Mouse (Mus musculus): ENCODE measurements around the gene Astn2.

Gene Astn2

DNA sequence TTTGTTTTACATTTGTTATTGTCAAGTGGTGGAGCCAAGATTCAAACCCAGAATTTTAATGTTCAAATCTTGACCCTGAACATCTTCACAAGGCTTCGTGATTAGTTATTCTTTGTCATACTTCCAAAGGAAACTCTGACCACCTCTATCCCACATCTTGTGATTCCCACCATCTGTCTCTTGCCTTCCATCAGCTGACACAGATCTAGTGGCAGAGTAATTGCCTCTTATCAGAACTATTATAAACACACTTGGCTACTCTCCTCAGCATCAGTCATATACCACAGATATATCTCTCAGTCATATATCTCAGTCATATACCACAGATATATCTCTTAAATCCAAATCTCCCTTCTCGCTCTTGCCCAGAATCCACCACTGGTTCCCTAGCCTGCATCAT lies 983.1 kb downstream of the Astn2 start:
- no peak for DNase-seq (ENCODE audit: low read depth, low spot score)

DNA sequence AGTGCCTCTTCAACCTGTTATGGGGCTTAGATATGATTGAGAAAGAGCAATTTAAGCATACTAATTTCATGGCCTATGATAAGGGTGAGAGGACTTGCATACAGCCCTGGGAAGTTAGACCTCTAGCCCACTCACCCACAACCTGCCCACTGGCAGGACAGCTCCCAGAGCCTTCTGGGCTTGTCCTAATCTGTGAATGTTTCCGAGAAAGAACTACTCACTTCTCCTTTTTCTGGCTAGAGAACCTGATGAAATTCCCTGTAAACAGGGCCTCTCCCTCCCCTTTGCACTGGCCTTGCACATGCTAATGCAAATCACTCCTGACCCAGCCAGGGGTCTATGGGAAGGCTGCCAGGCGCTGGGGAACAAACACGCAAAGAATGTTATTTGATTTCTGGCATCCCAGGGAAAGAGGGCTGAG lies 983.9 kb downstream of the Astn2 start:
- no peak for DNase-seq (ENCODE audit: low read depth, low spot score)

DNA sequence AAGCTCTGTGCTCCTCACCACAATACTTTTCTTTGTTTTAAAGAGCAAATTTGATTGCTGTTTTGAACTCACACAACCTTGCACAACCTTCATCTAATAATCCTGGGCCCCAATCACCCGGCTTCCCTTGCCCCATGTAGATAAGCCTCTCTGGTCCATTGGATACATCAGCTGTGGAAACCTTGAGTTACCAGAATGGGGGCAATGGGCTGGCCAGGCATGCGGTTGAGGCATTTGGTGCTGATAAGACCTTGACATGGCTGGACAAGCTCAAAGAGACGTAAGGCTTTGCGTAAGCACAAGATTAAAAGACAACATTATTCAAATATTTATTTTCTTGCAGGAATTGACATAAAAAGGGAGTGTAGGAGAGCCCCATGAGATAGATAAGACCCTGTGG lies 988.9 kb downstream of the Astn2 start:
- DNase-seq (ENCODE audit: low read depth, low spot score) = no peak

DNA sequence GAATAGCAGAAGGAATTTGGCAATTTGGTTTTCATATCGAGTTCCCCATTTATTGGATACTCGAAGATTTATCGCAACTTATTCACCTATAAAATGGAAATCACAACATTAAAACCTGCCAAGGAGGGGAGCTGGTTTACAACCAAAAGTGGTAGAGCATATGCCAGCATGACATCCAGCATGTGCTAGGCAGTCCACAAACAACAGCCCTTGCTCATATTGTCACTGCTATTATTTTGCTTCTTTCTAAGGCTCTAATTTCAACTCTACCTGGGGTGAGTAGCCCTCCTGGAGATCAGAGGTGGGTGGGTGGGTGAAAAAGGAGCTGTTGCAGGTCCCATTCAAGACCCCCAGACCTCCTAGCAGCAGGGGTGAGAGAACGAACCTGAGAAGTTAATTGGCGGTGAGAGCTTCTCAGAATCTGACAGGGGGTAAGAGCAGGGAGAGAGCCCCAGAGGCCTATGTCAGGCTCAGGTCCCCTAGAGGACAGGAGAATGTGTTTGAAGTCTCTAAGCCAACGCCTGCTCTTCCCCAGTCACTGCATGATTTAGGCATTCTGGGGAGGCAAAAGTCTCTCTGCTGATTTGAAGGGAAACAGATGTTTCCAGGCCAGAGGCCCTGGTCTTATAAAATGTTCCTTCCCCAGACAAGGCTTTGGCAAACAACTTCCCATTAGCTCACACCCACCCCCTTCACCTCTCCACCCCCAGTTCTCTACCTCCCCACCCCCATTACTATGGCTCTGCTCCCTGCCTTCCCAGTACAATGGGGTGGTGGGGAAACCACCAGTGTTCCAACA lies 1001.4 kb downstream of the Astn2 start:
- no peak for DNase-seq (ENCODE audit: low read depth, low spot score)

DNA sequence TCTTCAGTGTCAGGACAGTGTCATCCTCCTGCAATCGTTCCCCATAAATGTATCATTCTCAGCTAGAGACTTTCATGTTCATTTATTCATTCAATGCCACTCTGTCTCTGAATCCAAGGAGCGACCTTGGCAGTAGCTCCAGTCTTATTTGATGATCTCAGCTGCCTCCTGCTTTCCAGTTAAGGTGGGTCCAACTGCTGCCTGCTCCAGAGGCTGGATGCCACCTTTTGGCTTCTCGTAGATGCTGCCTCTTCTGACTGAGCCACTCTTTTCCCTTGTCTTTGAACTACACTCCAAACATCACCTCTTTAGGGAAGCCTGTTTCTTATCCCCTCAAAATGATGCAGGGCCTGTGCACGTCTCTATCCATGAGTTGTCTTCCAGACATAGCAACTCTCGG lies 1002.1 kb downstream of the Astn2 start:
- DNase-seq (ENCODE audit: low read depth, low spot score) = no peak

DNA sequence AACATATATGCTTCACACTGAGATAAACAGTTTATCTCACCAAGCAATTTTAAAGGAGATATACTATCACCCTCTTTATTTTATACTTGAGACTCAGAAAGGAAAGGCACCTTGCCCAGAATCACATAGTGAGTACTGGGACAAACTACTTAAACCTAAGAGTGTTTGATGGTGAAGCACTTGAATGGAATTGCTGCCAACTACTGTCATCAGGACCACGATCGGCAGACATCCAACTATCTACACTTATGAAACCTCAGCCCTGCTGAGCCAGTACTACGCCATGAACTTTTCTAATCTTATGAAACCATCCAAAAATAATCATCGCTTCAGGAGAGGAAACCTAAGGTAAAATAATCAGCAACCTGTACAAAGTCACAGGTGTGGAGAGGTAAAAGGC lies 1005.0 kb downstream of the Astn2 start:
- no peak for DNase-seq (ENCODE audit: low read depth, low spot score)

DNA sequence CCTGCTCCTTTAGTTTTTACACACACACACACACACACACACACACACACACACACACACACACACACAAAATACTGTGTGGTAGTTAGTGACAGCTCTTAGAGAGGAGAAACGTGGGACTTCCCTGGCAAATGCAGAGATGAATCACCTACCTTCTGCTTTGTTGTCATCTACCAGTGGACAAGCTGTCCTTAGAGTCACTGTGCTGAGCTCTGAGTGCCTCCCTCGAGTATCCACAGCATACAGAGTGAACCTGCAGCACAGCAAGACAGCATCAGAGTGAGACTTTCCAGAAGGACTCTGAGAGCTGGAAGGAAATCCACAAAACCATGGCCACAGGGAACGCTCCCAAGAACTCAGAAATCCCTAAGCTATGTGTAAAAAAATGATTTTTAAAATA lies 1007.6 kb downstream of the Astn2 start:
- no peak for DNase-seq (ENCODE audit: low read depth, low spot score)

DNA sequence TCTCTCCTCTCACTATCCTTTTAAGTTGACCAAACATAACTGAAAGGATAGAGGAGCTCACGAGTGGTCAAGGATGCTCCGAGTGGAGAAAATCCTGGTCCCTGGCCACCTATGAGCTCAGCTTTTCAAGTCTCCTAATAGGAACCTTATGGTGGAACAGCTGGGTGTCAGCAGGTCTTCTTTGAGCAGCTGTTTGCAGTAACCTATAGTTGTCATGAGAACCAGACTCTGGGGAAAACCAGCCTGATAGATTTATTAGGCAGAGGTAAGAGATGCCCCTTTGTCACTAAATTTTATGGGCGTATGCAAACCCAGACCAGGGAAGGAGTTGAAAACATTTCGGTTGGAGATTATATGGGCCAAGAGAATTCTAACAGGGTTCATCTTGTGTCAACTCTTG lies 1013.4 kb downstream of the Astn2 start:
- DNase-seq (ENCODE audit: low read depth, low spot score) = no peak

DNA sequence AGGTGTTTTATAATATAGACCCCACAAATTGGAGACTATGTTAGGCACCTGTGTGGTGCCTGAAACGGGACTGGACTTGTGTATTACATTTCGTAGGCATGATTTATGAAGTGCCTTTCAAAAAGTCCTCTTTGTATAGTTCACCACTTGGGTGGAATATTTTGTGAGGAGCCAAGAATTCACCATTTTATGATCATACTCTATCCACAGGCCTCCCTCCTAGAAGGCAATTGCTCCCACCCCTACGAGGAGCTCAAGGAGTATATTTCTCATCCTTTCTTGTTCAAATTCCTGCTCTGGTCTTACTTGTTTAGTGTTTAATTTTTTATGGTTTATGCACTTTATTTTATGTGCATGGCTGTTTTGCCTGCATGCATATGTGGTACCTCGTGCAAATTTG lies 1021.3 kb downstream of the Astn2 start:
- no peak for DNase-seq (ENCODE audit: low read depth, low spot score)

DNA sequence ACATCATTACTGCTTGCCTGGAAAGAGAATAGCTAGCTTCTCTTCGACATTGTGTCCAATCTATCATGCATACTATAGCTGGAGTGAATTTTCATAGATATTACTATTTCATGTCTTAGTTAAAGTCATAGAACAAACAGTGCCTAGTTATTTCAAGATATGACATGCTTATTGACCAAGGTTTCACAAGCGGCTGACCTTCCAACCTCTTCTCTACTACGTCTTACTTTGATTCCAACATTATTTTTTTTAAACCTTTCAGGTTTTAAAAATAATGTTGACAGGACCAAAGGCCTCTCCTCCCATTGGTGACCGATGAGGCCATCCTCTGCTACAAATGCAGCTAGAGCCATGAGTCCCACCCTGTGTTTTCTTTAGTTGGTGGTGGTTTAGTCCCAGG lies 1025.0 kb downstream of the Astn2 start:
- DNase-seq (ENCODE audit: low read depth, low spot score) = no peak

DNA sequence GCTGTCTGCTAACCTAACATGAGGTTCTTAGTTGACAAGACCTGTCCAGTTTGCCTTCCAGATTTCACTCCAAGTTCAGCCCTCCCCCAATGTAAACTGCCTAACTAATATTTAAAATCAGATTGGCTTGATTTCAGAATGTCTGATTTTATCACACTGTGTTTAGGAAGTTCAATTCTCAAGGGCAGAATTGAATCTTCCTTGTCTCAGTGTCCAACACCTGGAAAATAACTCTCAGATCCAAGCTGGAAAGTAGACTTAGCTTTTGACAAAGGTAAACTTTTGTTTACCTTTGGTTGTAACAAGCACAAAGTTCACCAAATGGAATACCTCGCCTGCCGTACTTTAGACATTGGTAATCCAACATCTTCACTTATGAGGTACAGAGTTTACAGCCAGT lies 1027.8 kb downstream of the Astn2 start:
- no peak for DNase-seq (ENCODE audit: low read depth, low spot score)

DNA sequence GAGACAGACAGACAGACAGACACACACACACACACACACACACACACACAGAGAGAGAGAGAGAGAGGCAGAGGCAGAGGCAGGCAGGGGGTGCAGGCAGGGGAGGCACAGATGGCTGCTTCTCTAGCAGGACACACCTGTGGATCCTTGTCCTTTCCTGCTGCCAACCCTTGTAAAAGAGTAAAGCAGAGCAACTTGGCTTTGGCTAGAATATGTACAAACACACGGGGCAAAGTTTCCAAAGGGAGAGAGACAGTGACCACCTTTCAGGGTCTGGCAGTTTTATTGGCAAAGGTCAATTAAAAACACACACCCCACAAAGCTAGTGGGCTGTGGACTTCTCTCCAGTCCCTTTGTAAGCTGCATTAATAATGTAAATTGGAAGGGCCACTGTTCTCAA lies 1030.6 kb downstream of the Astn2 start:
- DNase-seq (ENCODE audit: low read depth, low spot score) = no peak

DNA sequence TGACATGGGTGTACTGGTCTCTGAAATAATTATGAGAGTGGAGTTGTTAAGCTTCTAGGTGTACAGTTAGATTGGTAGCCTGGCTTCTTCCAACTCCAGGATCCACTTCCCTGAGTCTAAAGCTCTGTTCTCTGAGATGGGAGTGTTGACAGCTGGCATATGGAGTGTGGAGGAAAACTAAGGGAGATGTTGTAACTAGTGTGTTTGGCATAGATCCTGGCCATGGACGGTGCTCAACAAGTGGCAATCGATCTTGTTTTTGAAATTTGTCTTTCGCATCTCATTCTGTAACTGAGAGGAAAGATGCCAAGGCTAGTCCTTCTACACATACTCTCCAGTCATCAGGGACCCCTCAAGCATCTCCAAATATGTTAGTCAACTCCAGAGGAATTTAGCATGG lies 1031.7 kb downstream of the Astn2 start:
- no peak for DNase-seq (ENCODE audit: low read depth, low spot score)

DNA sequence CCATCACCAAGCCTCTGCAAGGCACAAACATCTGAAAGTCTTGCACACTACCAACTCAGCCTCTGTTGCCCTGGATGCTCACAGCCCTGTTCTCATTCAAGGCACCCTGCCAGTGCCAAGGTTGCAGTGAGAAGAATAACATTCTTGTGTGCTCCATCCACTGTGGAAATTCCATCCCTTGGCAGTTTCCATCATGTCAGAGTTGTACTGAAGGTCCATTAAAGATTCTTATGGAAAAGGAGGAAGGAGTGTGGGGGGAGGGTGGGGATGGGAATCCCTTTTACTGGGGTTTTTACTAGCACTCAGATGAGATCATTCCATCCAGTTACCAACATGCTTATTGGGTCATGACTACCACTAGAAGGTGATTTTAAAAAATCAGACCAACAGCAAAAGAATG lies 1037.3 kb downstream of the Astn2 start:
- no peak for DNase-seq (ENCODE audit: low read depth, low spot score)

DNA sequence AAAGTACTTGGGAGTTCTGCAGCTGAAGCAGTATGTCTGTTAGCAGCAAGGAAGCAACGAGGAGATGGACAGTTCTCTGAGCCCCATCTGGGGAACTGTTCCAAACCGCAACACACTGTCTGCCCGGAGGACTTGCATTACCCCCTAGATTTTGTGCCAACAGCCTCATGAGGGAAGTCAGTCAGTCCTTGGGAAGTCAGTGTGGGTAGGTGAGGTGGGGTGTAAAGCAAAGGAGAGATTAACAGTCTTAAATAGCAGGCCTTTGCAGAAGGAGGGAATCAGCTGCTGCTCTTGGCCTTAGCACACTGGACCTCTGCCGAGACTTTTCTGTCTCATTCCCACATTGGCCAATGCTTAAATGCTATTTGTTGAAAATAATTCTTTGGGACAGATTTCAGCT lies 1049.8 kb downstream of the Astn2 start:
- DNase-seq (ENCODE audit: low read depth, low spot score) = no peak

DNA sequence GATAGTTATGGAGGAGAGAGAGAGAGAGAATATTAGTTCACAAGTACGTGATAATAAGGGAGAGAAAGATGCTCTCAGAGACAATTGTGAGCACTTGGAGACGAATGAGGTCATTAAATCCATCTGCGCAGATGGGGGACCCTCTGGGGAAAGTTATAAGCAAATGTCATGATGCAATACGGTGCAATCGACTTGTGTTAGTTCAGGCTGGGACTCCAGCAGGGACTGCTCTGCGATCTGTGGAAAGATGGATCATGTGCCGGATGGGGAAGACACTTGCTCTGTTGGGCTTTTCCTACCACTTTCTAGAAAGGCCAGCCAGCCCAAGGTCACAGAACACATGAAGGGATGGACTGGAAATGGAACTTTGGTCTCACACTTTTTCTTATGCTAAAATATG lies 1053.9 kb downstream of the Astn2 start:
- no peak for DNase-seq (ENCODE audit: low read depth, low spot score)

DNA sequence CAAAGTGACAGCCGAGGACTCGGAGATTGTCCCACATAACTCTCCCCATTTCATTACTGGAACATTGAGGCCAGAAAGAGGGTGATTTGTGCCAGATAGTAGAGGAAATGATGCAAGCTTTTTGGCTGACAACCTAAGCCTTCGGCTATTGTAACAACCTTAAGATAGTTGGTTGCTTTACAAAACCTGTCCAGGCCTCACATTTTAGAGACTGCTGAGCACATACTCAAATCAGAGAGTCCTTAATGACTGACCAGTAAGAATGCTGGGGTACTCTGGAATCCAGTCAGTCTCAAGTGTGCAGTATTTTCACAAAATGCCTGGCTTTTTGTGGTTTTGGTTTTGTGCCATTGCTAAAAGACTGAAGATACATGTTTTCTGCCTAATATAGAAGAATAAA lies 1062.6 kb downstream of the Astn2 start:
- no peak for DNase-seq (ENCODE audit: low read depth, low spot score)

DNA sequence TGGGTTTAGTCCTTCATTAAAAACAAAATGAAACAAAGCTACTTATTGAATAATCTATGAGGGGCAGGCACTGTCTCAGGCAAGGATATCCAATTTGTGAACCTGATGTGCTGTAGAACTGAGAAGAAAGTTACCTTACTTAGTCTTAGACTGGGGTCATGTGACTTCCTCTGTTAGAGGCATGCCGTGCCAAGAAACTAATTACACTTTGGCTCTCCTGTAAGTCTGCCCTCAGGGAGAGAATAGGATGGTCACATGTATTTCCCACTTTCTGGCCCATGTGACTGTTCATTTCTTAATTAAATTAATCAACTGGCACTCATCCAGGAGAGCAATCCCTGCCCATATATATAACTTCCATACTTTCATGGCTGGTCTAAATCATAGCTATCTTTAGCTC lies 1070.7 kb downstream of the Astn2 start:
- no peak for DNase-seq (ENCODE audit: low read depth, low spot score)
